Mouse (Mus musculus): ENCODE results near the gene Anxa7.

DNA sequence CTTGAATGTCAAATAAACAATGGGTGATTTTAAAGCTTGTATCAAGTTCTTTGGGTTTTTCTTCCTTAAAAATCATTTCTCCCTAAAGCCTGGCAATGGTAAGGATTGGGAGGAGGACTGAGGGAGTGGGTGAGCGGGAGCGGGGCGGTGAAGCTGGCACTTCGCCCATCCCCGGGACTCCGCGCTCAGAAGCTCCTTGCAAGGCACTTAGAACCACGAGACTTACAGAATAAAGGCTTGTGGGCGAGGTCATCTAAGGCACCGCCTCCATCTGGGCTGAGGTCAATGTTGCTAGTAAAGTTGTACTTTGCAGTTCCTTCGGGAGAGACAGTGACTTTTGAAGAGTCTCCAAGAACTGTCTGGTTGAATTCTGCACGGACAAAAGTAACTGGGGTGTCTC lies 32.7 kb downstream of the Anxa7 start:
- TF ChIP-seq POLR2A (IDR thresholded peaks at IDR 0.05; ENCODE audit: extremely low read depth, insufficient read depth, low read length) (no peak), CTCF (IDR thresholded peaks at IDR 0.05; ENCODE audit: extremely low read depth, insufficient read depth, low read length) (no peak)

All from cortical plate, adult 2 months (tissue).